15 mouse cellular contexts compared by ENCODE assay signal in genomic region chr2:142624254-142624653, GRCm38 (mm10).
"Had no signal": no experiment of that assay in that cellular context is flagged by ENCODE, and none has a peak within 500 bp of the region (broad histone marks: within the 10 kb centered on the region; RNA-seq: fewer than 3 reads in every experiment).

No protein-coding gene starts in this region.

- H3K4me2 ChIP-seq: neural tube, embryonic 12.5 days; stomach, embryonic 15.5 days had no signal

- H3K27ac ChIP-seq: neural tube, embryonic 12.5 days; stomach, embryonic 15.5 days; stomach, postnatal 0 days had no signal

- H3K9ac ChIP-seq: neural tube, embryonic 12.5 days; stomach, embryonic 15.5 days had no signal

- H3K9me3 ChIP-seq: neural tube, embryonic 12.5 days; stomach, embryonic 15.5 days had no signal

- H3K4me1 ChIP-seq: neural tube, embryonic 12.5 days; stomach, embryonic 15.5 days had no signal

- H3K36me3 ChIP-seq: neural tube, embryonic 12.5 days had no signal

- DNase-seq: retina, postnatal 1 day; right cerebral cortex, adult 18-20 months; right cerebral cortex, postnatal 14 days; right cerebral cortex, postnatal 25 days; right cerebral cortex, postnatal 4 days; spleen, adult 18-20 months; thymus, adult 18-20 months; thymus, adult 2 months; thymus, postnatal 14 days; thymus, postnatal 25 days; thymus, postnatal 36 days; thymus, postnatal 4 days had no signal

- H3K27me3 ChIP-seq: neural tube, embryonic 12.5 days; stomach, embryonic 15.5 days had no signal

- H3K4me3 ChIP-seq: neural tube, embryonic 12.5 days; stomach, embryonic 15.5 days had no signal
